Mouse (Mus musculus) megakaryocyte progenitor cell, adult 5-6 weeks (primary cell): ENCODE data around the gene Vangl1. TPM values are rescaled to one million over a fixed set of nuclear protein-coding genes. Genes with fewer than 3 reads are reported as not detected.

Experiments used
- total RNA-seq, 2 experiments: library from RNA; stranded (forward) in 1 of 2; stranded (reverse) in 1 of 2; fragments of 157-497, 149-512 nt in 1 of 2; fragments of 200-1000 nt in 1 of 2; gene quantifications; 2 replicates each; pipeline versions ENCODE4 v1.2.3 to v1.2.4; 2015 to 2017

Vangl1 gene
- total RNA-seq, 2 experiments from 2014 or later, result 0.47 to 1.5 TPM

Other genes with a start within 250 kb of the Vangl1 start
- not detected in 2 replicates for gene Nhlh2, start 194.6 kb downstream of the Vangl1 start, total RNA-seq (2015)
- gene Nhlh2, start 194.6 kb downstream of the Vangl1 start, total RNA-seq (2017), result not detected in 2 replicates
- not detected in 2 replicates for gene Casq2, start 118.3 kb downstream of the Vangl1 start, total RNA-seq (2015)
- not detected in 2 replicates for gene Casq2, start 118.3 kb downstream of the Vangl1 start, total RNA-seq (2017)